10 mouse cellular contexts compared by ENCODE assay signal in the genomic region with DNA sequence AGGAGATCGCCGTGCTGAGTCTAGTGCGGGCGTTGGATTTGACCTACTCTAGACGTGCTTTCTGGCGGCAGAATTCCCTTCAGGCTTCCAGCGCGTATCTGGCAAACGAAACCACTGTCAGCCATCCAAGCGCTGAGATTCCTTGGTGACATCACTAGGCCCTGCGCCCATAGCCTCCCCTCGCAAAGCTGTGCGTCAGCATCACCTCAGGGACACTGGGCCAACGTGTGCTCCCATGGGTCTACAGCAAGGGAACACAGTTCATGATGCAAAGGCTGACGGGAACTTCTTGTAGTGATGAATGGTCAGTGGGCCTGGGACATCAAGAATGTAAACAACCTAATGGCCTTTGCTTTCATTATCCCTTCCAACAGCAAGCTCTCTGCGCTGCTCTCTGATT.
DNase-seq lines count a peak whose midpoint lies in the region; ATAC-seq lines count a peak whose summit lies in the region.
"Had no signal": no experiment of that assay in that cellular context is flagged by ENCODE, and none has a peak within 500 bp of the region (broad histone marks: within the 10 kb centered on the region; RNA-seq: fewer than 3 reads in every experiment).

No protein-coding gene starts in this region.

- no peaks in the 10 kb centered on the region for H3K27me3 ChIP-seq in heart, embryonic 10.5 days (ENCODE audit: insufficient read depth, poor library complexity, severe bottlenecking)
- H3K27me3 ChIP-seq in heart, embryonic 16.5 days (ENCODE audit: control insufficient read depth, insufficient read depth, low read length), result no peaks in the 10 kb centered on the region
- no peaks in the 10 kb centered on the region for H3K27me3 ChIP-seq in forebrain, embryonic 12.5 days
- H3K27me3 ChIP-seq: limb, embryonic 12.5 days had no signal

- peak; percentile 98 for DNase-seq in heart, adult 11 months
- no peak for DNase-seq in heart, embryonic 10.5 days (ENCODE audit: low spot score)
- peak; percentile 7 for DNase-seq in large intestine, adult 2 months (ENCODE audit: low read depth, low spot score)
- DNase-seq in testis, postnatal 14 days (ENCODE audit: low spot score), result peak; percentile 15
- no peak for DNase-seq in right cerebral cortex, postnatal 36 days (ENCODE audit: low spot score in 2 of 2)
- no peak for DNase-seq in spleen, adult 18-20 months

- WGBS in heart, embryonic 10.5 days, result 70% methylated on average over 16 of the region's 16 CpGs
- WGBS in heart, embryonic 16.5 days, result 64% methylated on average over 16 of the region's 16 CpGs
- 60% methylated on average over 16 of the region's 16 CpGs for whole genome bisulfite sequencing in large intestine, adult 2 months
- 86% methylated on average over 16 of the region's 16 CpGs for WGBS in forebrain, embryonic 12.5 days

- no peak overlapping the region for H3K4me3 ChIP-seq in heart, embryonic 10.5 days
- H3K4me3 ChIP-seq in heart, embryonic 16.5 days (ENCODE audit: low read length), result no peak overlapping the region
- H3K4me3 ChIP-seq in forebrain, embryonic 12.5 days (replicated peaks), result no peak overlapping the region
- H3K4me3 ChIP-seq: erythroblast, embryonic 14.5 days; limb, embryonic 12.5 days had no signal

- no peak overlapping the region for H3K4me2 ChIP-seq in heart, embryonic 16.5 days (ENCODE audit: low read depth, low read length)
- H3K4me2 ChIP-seq in forebrain, embryonic 12.5 days, result no peak overlapping the region
- H3K4me2 ChIP-seq: limb, embryonic 12.5 days had no signal

- ATAC-seq in heart, embryonic 16.5 days (replicated peaks; ENCODE audit: extremely low read depth, insufficient read depth, low FRiP score), result peak; percentile 63; the same call in 1 of the 2 replicates
- no peak for ATAC-seq in forebrain, embryonic 12.5 days (ENCODE audit: low FRiP score)

- no peaks in the 10 kb centered on the region for H3K9me3 ChIP-seq in heart, embryonic 10.5 days
- no peaks in the 10 kb centered on the region for H3K9me3 ChIP-seq in heart, embryonic 16.5 days (replicated peaks; ENCODE audit: control insufficient read depth, low read length)
- H3K9me3 ChIP-seq in forebrain, embryonic 12.5 days, result no peaks in the 10 kb centered on the region
- H3K9me3 ChIP-seq: limb, embryonic 12.5 days had no signal

- H3K36me3 ChIP-seq in heart, embryonic 10.5 days, result no peaks in the 10 kb centered on the region
- H3K36me3 ChIP-seq in heart, embryonic 16.5 days (ENCODE audit: control insufficient read depth, insufficient read depth), result no peaks in the 10 kb centered on the region
- H3K36me3 ChIP-seq in forebrain, embryonic 12.5 days (replicated peaks), result no peaks in the 10 kb centered on the region
- H3K36me3 ChIP-seq: limb, embryonic 12.5 days had no signal

- H3K9ac ChIP-seq in heart, embryonic 16.5 days (ENCODE audit: low read length), result no peak overlapping the region
- no peak overlapping the region for H3K9ac ChIP-seq in forebrain, embryonic 12.5 days
- H3K9ac ChIP-seq: limb, embryonic 12.5 days had no signal

- peaks cover 13% of the 10 kb centered on the region for H3K4me1 ChIP-seq in heart, embryonic 10.5 days
- no peaks in the 10 kb centered on the region for H3K4me1 ChIP-seq in heart, embryonic 16.5 days (ENCODE audit: control insufficient read depth, insufficient read depth, low read length)
- peaks cover 12% of the 10 kb centered on the region for H3K4me1 ChIP-seq in forebrain, embryonic 12.5 days

- H3K27ac ChIP-seq in heart, embryonic 10.5 days, result no peak overlapping the region
- H3K27ac ChIP-seq in heart, embryonic 16.5 days (ENCODE audit: low read length), result no peak overlapping the region
- no peak overlapping the region for H3K27ac ChIP-seq in forebrain, embryonic 12.5 days
- H3K27ac ChIP-seq: limb, embryonic 12.5 days had no signal

Comparison
In these comparisons a context has a peak if more than half of its experiments do, and no peak if none do; other contexts are left out.
1. DNase-seq: peak in heart, adult 11 months (single experiment), large intestine, adult 2 months (single experiment) and testis, postnatal 14 days (single experiment); none in heart, embryonic 10.5 days (single experiment), right cerebral cortex, postnatal 36 days (0 of 2) and spleen, adult 18-20 months (0 of 2).